Mouse (Mus musculus) c-Kit-positive CD71-positive TER-119-positive erythroid progenitor cells, embryonic 14.5 days (primary cell): ENCODE measurements at regions not wholly inside any gene's neighbourhood (a gene's known extent, or its start where the extent isn't known, plus 50 kb on each side); places are given as distances from the start of the nearest gene placed in this dataset.

Experiments used
- DNase-seq: peaks from one replicate; pipeline ENCODE4 v3.0.0-alpha.2; 2013; ENCODE audit warnings: low spot score

GRCm38 (mm10) chr1:120761364-120761763 lies 159.1 kb downstream of the En1 start:
- DNase-seq, result no peak

- no peak for DNase-seq
Measured at GRCm38 (mm10) chr1:120762498-120762897, 160.3 kb downstream of the En1 start.

GRCm38 (mm10) chr1:120762921-120763595 lies 160.8 kb downstream of the En1 start:
- DNase-seq, result no peak

- DNase-seq, result no peak
Measured at GRCm38 (mm10) chr1:120767054-120767453, 164.8 kb downstream of the En1 start.

GRCm38 (mm10) chr1:120771269-120771668 lies 169.1 kb downstream of the En1 start:
- no peak for DNase-seq

- DNase-seq, result no peak
Measured at GRCm38 (mm10) chr1:120776906-120777305, 174.7 kb downstream of the En1 start.

GRCm38 (mm10) chr1:120777468-120777867 lies 175.2 kb downstream of the En1 start:
- DNase-seq, result no peak

- DNase-seq, result no peak
Measured at GRCm38 (mm10) chr1:120795245-120795644, 193.0 kb downstream of the En1 start.

GRCm38 (mm10) chr1:120801248-120801979 lies 199.2 kb downstream of the En1 start:
- no peak for DNase-seq

GRCm38 (mm10) chr1:120801980-120802364 lies 199.8 kb downstream of the En1 start:
- DNase-seq, result no peak

GRCm38 (mm10) chr1:120814441-120814840 lies 212.2 kb downstream of the En1 start:
- no peak for DNase-seq

- DNase-seq, result no peak
Measured at GRCm38 (mm10) chr1:120816237-120816820, 214.1 kb downstream of the En1 start.

- no peak for DNase-seq
Measured at GRCm38 (mm10) chr1:120817563-120817962, 215.3 kb downstream of the En1 start.

- no peak for DNase-seq
Measured at GRCm38 (mm10) chr1:120831975-120832374, 229.8 kb downstream of the En1 start.

- no peak for DNase-seq
Measured at GRCm38 (mm10) chr1:120842596-120842995, 240.4 kb downstream of the En1 start.

- DNase-seq, result no peak
Measured at GRCm38 (mm10) chr1:120846146-120846545, 243.9 kb downstream of the En1 start.

GRCm38 (mm10) chr1:120851860-120852503 lies 249.8 kb downstream of the En1 start:
- no peak for DNase-seq

GRCm38 (mm10) chr1:120857566-120857965 lies 255.3 kb downstream of the En1 start:
- DNase-seq, result no peak

GRCm38 (mm10) chr1:120859546-120859945 lies 257.3 kb downstream of the En1 start:
- no peak for DNase-seq

GRCm38 (mm10) chr1:120872554-120872953 lies 270.3 kb downstream of the En1 start:
- DNase-seq, result no peak

- DNase-seq, result no peak
Measured at GRCm38 (mm10) chr1:120882959-120883549, 280.8 kb downstream of the En1 start.

GRCm38 (mm10) chr1:120883632-120884031 lies 281.4 kb downstream of the En1 start:
- no peak for DNase-seq
